Mouse (Mus musculus) kidney, postnatal 0 days (tissue): Measurements from ENCODE around the gene Eif3b. TPM values are rescaled to one million over a fixed set of nuclear protein-coding genes. Genes with fewer than 3 reads are reported as not detected.

ENCODE experiments used
- ATAC-seq: fragments of 200-750 bp; cut with Nextera tagmentation; replicated peaks from 2 replicates; pipeline ENCODE4 v1.8.0; 2017; ENCODE audit warnings: low read depth, moderate number of reproducible peaks, moderate TSS enrichment, moderate library complexity; ENCODE audit not compliant: low FRiP score
- DNase-seq: peaks from one replicate; pipeline ENCODE4 v3.0.0-alpha.2; 2016; ENCODE audit warnings: low spot score
- H3K27ac ChIP-seq: fragments of 300-500 bp; sonication (generic); 2 replicates; pipeline ENCODE4 v1.5.1; 2014; ENCODE audit warnings: mild to moderate bottlenecking
- H3K27me3 ChIP-seq: fragments of 300-500 bp; sonication (generic); 2 replicates; pipeline ENCODE4 v1.6.1; 2014; ENCODE audit warnings: low read length, mixed read lengths; ENCODE audit not compliant: insufficient read depth
- H3K36me3 ChIP-seq: fragments of 300-500 bp; sonication (generic); 2 replicates; pipeline ENCODE4 v1.6.1; 2014; ENCODE audit warnings: low read length, mixed read lengths; ENCODE audit not compliant: insufficient read depth
- H3K4me1 ChIP-seq: fragments of 300-500 bp; sonication (generic); replicated peaks from 2 replicates; pipeline ENCODE4 v1.6.1; 2014; ENCODE audit warnings: antibody characterized with exemption, low read length, mixed read lengths; ENCODE audit not compliant: insufficient read depth
- H3K4me2 ChIP-seq: fragments of 300-500 bp; sonication (generic); 2 replicates; pipeline ENCODE4 v1.6.1; 2014; ENCODE audit warnings: mild to moderate bottlenecking, low read length, moderate library complexity, mixed read lengths
- H3K4me3 ChIP-seq: fragments of 300-500 bp; sonication (generic); replicated peaks from 2 replicates; pipeline ENCODE4 v1.5.1; 2014; ENCODE audit warnings: low read depth, low read length
- H3K9ac ChIP-seq: fragments of 300-500 bp; sonication (generic); 2 replicates; pipeline ENCODE4 v1.6.1; 2014; ENCODE audit warnings: low read depth, low read length
- H3K9me3 ChIP-seq: fragments of 300-500 bp; sonication (generic); replicated peaks from 2 replicates; pipeline ENCODE4 v1.6.1; 2016; ENCODE audit warnings: low read length, inconsistent platforms, mixed read lengths
- CTCF ChIP-seq: IDR thresholded peaks from 2 replicates; pipeline ENCODE4 v1.5.1; 2016; ENCODE audit warnings: antibody characterized with exemption, low read depth, mild to moderate bottlenecking, moderate library complexity
- WGBS: fragments of 180-500 bp; shearing (Covaris S2); extraction: QIAGEN DNeasy Blood & Tissue Kit; methylation state at CpG from one replicate; pipeline ENCODE4 v1.1.7; 2014; 5-methylcytosine and 5-hydroxymethylcytosine counted together
- polyA plus RNA-seq: library from polyadenylated mRNA; unstranded; fragments of >200 nt; fragmentation: Nextera tagmentation; extraction: Ambion mirVana; gene quantifications from 2 replicates; pipeline ENCODE4 v1.2.1, GENCODE M21; 2015

The Eif3b gene
- polyA plus RNA-seq, 1 experiment from 2014 or later, result 88.6 TPM

GRCm38 (mm10) chr5:140375249-140375829 lies 43.8 kb upstream of the Eif3b start:
- H3K27ac ChIP-seq, result no peak overlapping the region
- no peaks in the 10 kb centered on the region for H3K27me3 ChIP-seq
- DNase-seq, result no peak
- no peak for ATAC-seq
- WGBS, result 80% methylated on average over 4 of the region's 4 CpGs
- no peaks in the 10 kb centered on the region for H3K9me3 ChIP-seq
- TF ChIP-seq CTCF, result no peak
- no peak overlapping the region for H3K4me2 ChIP-seq
- H3K4me1 ChIP-seq, result 0 out of 2 replicates have a peak, but pooled peaks cover 11% of the 10 kb centered on the region
- no peak overlapping the region for H3K4me3 ChIP-seq
- no peaks in the 10 kb centered on the region for H3K36me3 ChIP-seq
- H3K9ac ChIP-seq, result no peak overlapping the region

DNA sequence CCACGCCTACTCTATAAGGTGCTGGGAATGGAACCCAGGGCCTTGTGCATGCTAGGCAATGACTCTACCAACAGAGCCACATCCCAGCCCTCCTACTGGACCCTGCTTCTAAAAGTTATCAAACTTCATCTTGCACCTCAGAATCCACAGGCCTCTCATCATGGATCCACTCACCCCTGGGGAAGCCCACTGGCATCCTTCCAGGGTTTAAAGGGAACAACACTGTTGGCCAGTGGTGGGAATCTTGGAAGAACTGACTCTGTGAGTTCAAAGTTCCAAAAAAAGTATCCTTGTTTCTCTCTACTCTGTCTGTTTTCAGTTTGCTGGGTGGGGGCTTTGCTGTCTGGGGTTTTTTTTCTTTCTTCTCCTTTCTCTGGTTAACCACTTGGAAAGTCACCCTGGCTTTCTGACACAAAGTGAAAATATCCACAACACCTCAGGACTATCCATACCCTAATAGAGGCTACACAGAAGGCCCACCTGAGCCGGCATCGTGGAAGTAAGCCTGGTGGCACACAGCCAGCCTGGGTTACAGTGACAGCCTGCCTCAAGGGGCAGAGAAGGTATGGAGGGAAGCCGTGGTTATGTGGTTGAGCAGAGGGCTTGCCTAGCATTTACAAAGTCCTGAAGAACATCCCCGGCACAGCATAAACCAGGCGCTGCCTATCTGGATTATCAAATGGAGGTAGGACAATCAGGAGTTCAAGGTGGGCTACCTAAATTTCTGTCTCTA lies 40.8 kb upstream of the Eif3b start:
- Histone ChIP-seq H3K4me1 (0 out of 2 replicates have a peak, but pooled peaks cover 9% of the 10 kb centered on the region), H3K9ac (no peak overlapping the region), H3K27ac (peak overlapping the region; percentile 19; the same call in 1 of the 2 replicates), H3K9me3 (no peaks in the 10 kb centered on the region), H3K4me2 (no peak overlapping the region), H3K36me3 (no peaks in the 10 kb centered on the region), H3K27me3 (no peaks in the 10 kb centered on the region), H3K4me3 (no peak overlapping the region)
- TF ChIP-seq CTCF, result no peak
- WGBS, result 92% methylated on average over 6 of the region's 6 CpGs
- ATAC-seq, result no peak
- DNase-seq, result no peak

- no peak for DNase-seq
- Histone ChIP-seq H3K4me1 (peaks cover 17% of the 10 kb centered on the region), H3K4me2 (no peak overlapping the region), H3K36me3 (no peaks in the 10 kb centered on the region), H3K4me3 (no peak overlapping the region), H3K9me3 (no peaks in the 10 kb centered on the region), H3K9ac (no peak overlapping the region), H3K27ac (no peak overlapping the region; the same call in 1 of the 2 replicates), H3K27me3 (no peaks in the 10 kb centered on the region)
- WGBS, result 70% methylated on average over 6 of the region's 6 CpGs
- TF ChIP-seq CTCF, result no peak
- no peak for ATAC-seq
Observed at GRCm38 (mm10) chr5:140379299-140379698, 39.8 kb upstream of the Eif3b start.

GRCm38 (mm10) chr5:140381156-140381555 lies 38.0 kb upstream of the Eif3b start:
- 84% methylated on average over 7 of the region's 7 CpGs for WGBS
- H3K4me3 ChIP-seq, result no peak overlapping the region
- DNase-seq (no peak), ATAC-seq (no peak)
- H3K36me3 ChIP-seq, result no peaks in the 10 kb centered on the region
- no peaks in the 10 kb centered on the region for H3K9me3 ChIP-seq
- no peak overlapping the region for H3K4me2 ChIP-seq
- TF ChIP-seq CTCF, result no peak
- no peak overlapping the region for H3K9ac ChIP-seq
- H3K27ac ChIP-seq, result no peak overlapping the region
- peaks cover 18% of the 10 kb centered on the region for H3K4me1 ChIP-seq
- no peaks in the 10 kb centered on the region for H3K27me3 ChIP-seq

DNA sequence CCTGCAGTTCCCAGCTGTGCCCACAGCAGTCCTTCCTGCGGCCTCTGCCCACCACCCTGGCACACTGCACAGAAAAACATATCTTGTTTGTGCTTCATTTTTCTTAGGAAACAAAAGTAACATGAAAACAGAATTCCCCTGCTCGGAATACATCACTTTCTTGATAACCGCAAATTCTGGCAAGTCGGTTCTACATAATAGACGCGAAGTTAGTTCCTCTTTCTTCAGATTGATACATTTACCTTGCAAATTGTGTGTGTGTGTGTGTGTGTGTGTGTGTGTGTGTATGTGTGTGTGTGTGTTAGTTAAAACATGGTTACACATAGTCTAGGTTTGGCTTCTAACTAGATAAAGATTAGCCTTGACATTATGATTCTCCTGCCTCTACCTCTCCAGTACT lies 36.4 kb upstream of the Eif3b start:
- Histone ChIP-seq H3K9ac (no peak overlapping the region), H3K36me3 (no peaks in the 10 kb centered on the region), H3K4me1 (peaks cover 33% of the 10 kb centered on the region), H3K27me3 (no peaks in the 10 kb centered on the region), H3K9me3 (no peaks in the 10 kb centered on the region), H3K27ac (no peak overlapping the region), H3K4me3 (no peak overlapping the region), H3K4me2 (no peak overlapping the region)
- no peak for ATAC-seq
- 92% methylated on average over 6 of the region's 6 CpGs for WGBS
- no peak for DNase-seq
- no peak for TF ChIP-seq CTCF

DNA sequence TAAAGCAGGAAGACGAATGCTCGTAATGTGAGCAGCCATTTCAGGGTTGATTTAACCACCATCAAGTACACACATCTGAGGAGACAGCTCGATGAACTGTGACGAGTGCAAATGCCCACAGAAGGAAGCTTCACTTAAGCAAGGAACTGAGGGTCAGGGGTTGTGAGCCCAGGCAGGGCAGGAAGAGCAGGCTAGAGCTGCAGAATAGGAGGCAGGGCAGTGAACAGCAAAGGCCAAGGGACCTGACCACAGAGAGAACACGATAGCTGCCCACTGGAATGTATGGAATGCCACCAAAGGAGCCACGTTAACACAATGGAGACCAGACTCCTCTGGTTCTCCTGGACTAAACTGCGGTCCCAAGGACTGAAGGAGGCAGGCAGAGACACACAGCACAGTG lies 35.6 kb upstream of the Eif3b start:
- WGBS, result 8% methylated on average over 7 of the region's 7 CpGs
- no peak for TF ChIP-seq CTCF
- Histone ChIP-seq H3K27me3 (no peaks in the 10 kb centered on the region), H3K4me2 (0 out of 2 replicates have a peak overlapping the region, but pooled peaks have one; percentile 21), H3K27ac (peak overlapping the region; percentile 78), H3K36me3 (no peaks in the 10 kb centered on the region), H3K9me3 (no peaks in the 10 kb centered on the region), H3K9ac (no peak overlapping the region; the same call in 1 of the 2 replicates), H3K4me3 (no peak overlapping the region), H3K4me1 (peaks cover 37% of the 10 kb centered on the region)
- ATAC-seq (peak; percentile 76), DNase-seq (peak; percentile 75)
